Mouse (Mus musculus) forebrain, embryonic 16.5 days (tissue): ENCODE measurements around the gene Dnaic2. TPM values are rescaled to one million over a fixed set of nuclear protein-coding genes. Genes with fewer than 3 reads are reported as not detected.
A peak's percentile ranks its signal among the peaks of the same experiment; 100 is the strongest.

Source experiments
- ATAC-seq: fragments of 200-750 bp; cut with Nextera tagmentation; 2 replicates; pipeline ENCODE4 v1.8.0; 2017; ENCODE audit warnings: mild to moderate bottlenecking, moderate library complexity
- H3K27ac ChIP-seq: fragments of 300-500 bp; sonication (generic); 2 replicates; pipeline ENCODE4 v1.5.1; 2014; ENCODE audit warnings: low read length, control low read depth
- H3K27me3 ChIP-seq: fragments of 300-500 bp; sonication (generic); replicated peaks from 2 replicates; pipeline ENCODE4 v1.6.1; 2014; ENCODE audit warnings: low read length; ENCODE audit not compliant: control insufficient read depth, insufficient read depth
- H3K36me3 ChIP-seq: fragments of 300-500 bp; sonication (generic); 2 replicates; pipeline ENCODE4 v1.6.1; 2014; ENCODE audit not compliant: control insufficient read depth, insufficient read depth
- H3K4me1 ChIP-seq: fragments of 300-500 bp; sonication (generic); replicated peaks from 2 replicates; pipeline ENCODE4 v1.6.1; 2014; ENCODE audit warnings: low read length; ENCODE audit not compliant: control insufficient read depth, insufficient read depth
- H3K4me2 ChIP-seq: fragments of 300-500 bp; sonication (generic); 2 replicates; pipeline ENCODE4 v1.6.1; 2014; ENCODE audit warnings: mild to moderate bottlenecking, low read length, control low read depth
- H3K4me3 ChIP-seq: fragments of 300-500 bp; sonication (generic); replicated peaks from 2 replicates; pipeline ENCODE4 v1.5.1; 2014; ENCODE audit warnings: mild to moderate bottlenecking, low read length, control low read depth
- H3K9ac ChIP-seq: fragments of 300-500 bp; sonication (generic); replicated peaks from 2 replicates; pipeline ENCODE4 v1.6.1; 2014; ENCODE audit warnings: low read depth, low read length, control low read depth
- H3K9me3 ChIP-seq: fragments of 300-500 bp; sonication (generic); 2 replicates; pipeline ENCODE4 v1.6.1; 2016; ENCODE audit warnings: low read length; ENCODE audit not compliant: control insufficient read depth
- WGBS: fragments of 180-500 bp; shearing (Covaris S2); extraction: QIAGEN DNeasy Blood & Tissue Kit; methylation state at CpG from one replicate; pipeline ENCODE4 v1.1.7; 2014; 5-methylcytosine and 5-hydroxymethylcytosine counted together
- polyA plus RNA-seq: library from polyadenylated mRNA; unstranded; fragments of >200 nt; fragmentation: Nextera tagmentation; extraction: Ambion mirVana; gene quantifications from 2 replicates; pipeline ENCODE4 v1.2.1, GENCODE M21; 2015

Dnaic2 gene
- polyA plus RNA-seq, 1 experiment from 2014 or later, result 1.5 TPM

GRCm38 (mm10) chr11:114732890-114733289 lies 5.7 kb downstream of the Dnaic2 start:
- Histone ChIP-seq H3K36me3 (no peaks in the 10 kb centered on the region), H3K4me3 (no peak overlapping the region), H3K4me2 (no peak overlapping the region), H3K9me3 (no peaks in the 10 kb centered on the region), H3K9ac (no peak overlapping the region), H3K4me1 (peaks cover 3% of the 10 kb centered on the region; the same call in 1 of the 2 replicates), H3K27me3 (no peaks in the 10 kb centered on the region), H3K27ac (no peak overlapping the region)
- no peak for ATAC-seq
- 86% methylated on average over 22 of the region's 22 CpGs for WGBS

- Histone ChIP-seq H3K4me2 (no peak overlapping the region), H3K27me3 (no peaks in the 10 kb centered on the region), H3K4me1 (peaks cover 3% of the 10 kb centered on the region; the same call in 1 of the 2 replicates), H3K9me3 (no peaks in the 10 kb centered on the region), H3K9ac (no peak overlapping the region), H3K4me3 (no peak overlapping the region), H3K27ac (no peak overlapping the region), H3K36me3 (no peaks in the 10 kb centered on the region)
- WGBS, result 89% methylated on average over 2 of the region's 2 CpGs
- ATAC-seq, result no peak
Measured at GRCm38 (mm10) chr11:114736111-114736510, 8.9 kb downstream of the Dnaic2 start.

GRCm38 (mm10) chr11:114736913-114737624 lies 9.9 kb downstream of the Dnaic2 start:
- ATAC-seq, result peak; percentile 55; the same call in 1 of the 2 replicates
- no peaks in the 10 kb centered on the region for H3K27me3 ChIP-seq
- peaks cover 9% of the 10 kb centered on the region for H3K4me1 ChIP-seq
- no peaks in the 10 kb centered on the region for H3K9me3 ChIP-seq
- 9% methylated on average over 11 of the region's 11 CpGs for WGBS
- no peak overlapping the region for H3K27ac ChIP-seq
- no peak overlapping the region for H3K4me3 ChIP-seq
- no peaks in the 10 kb centered on the region for H3K36me3 ChIP-seq
- H3K9ac ChIP-seq, result no peak overlapping the region
- peak overlapping the region; percentile 3; the same call in 1 of the 2 replicates for H3K4me2 ChIP-seq

- 47% methylated on average over 10 of the region's 10 CpGs for WGBS
- no peaks in the 10 kb centered on the region for H3K36me3 ChIP-seq
- H3K9ac ChIP-seq, result no peak overlapping the region
- no peak overlapping the region for H3K4me2 ChIP-seq
- no peak overlapping the region for H3K4me3 ChIP-seq
- peaks cover 11% of the 10 kb centered on the region for H3K4me1 ChIP-seq
- H3K27me3 ChIP-seq, result no peaks in the 10 kb centered on the region
- no peak for ATAC-seq
- no peaks in the 10 kb centered on the region for H3K9me3 ChIP-seq
- H3K27ac ChIP-seq, result no peak overlapping the region
Measured at GRCm38 (mm10) chr11:114740598-114740997, 13.4 kb downstream of the Dnaic2 start.

- Histone ChIP-seq H3K27ac (no peak overlapping the region), H3K9me3 (no peaks in the 10 kb centered on the region), H3K27me3 (no peaks in the 10 kb centered on the region), H3K36me3 (no peaks in the 10 kb centered on the region), H3K9ac (no peak overlapping the region), H3K4me3 (no peak overlapping the region), H3K4me1 (peaks cover 11% of the 10 kb centered on the region), H3K4me2 (no peak overlapping the region)
- WGBS, result 14% methylated on average over 6 of the region's 6 CpGs
- ATAC-seq, result no peak
Measured at GRCm38 (mm10) chr11:114741451-114741850, 14.2 kb downstream of the Dnaic2 start.

GRCm38 (mm10) chr11:114745134-114745533 lies 17.9 kb downstream of the Dnaic2 start:
- H3K4me3 ChIP-seq, result peak overlapping the region; percentile 15; the same call in 1 of the 2 replicates
- H3K36me3 ChIP-seq, result no peaks in the 10 kb centered on the region
- peak overlapping the region; percentile 51 for H3K4me2 ChIP-seq
- 0% methylated on average over 12 of the region's 12 CpGs for WGBS
- no peak overlapping the region; the same call in 1 of the 2 replicates for H3K9ac ChIP-seq
- no peaks in the 10 kb centered on the region for H3K27me3 ChIP-seq
- peak; percentile 72 for ATAC-seq
- H3K4me1 ChIP-seq, result peaks cover 7% of the 10 kb centered on the region
- no peak overlapping the region for H3K27ac ChIP-seq
- H3K9me3 ChIP-seq, result no peaks in the 10 kb centered on the region

GRCm38 (mm10) chr11:114747564-114748138 lies 20.4 kb downstream of the Dnaic2 start:
- H3K9me3 ChIP-seq, result no peaks in the 10 kb centered on the region
- 0 out of 2 replicates have a peak, but pooled peaks cover 2% of the 10 kb centered on the region for H3K4me1 ChIP-seq
- no peak overlapping the region for H3K4me2 ChIP-seq
- H3K27ac ChIP-seq, result no peak overlapping the region
- WGBS, result 87% methylated on average over 12 of the region's 12 CpGs
- no peaks in the 10 kb centered on the region for H3K27me3 ChIP-seq
- no peaks in the 10 kb centered on the region for H3K36me3 ChIP-seq
- no peak for ATAC-seq
- no peak overlapping the region for H3K4me3 ChIP-seq
- H3K9ac ChIP-seq, result no peak overlapping the region

- H3K27ac ChIP-seq, result no peak within 1 kb of the TSS
- peak within 1 kb of the TSS; percentile 81 for H3K4me2 ChIP-seq
- 2% methylated on average over 51 of the region's 51 CpGs for WGBS
- H3K9me3 ChIP-seq, result no peaks in the 10 kb centered on the region
- peak within 1 kb of the TSS; percentile 48 for H3K4me3 ChIP-seq
- no peaks in the 10 kb centered on the region for H3K36me3 ChIP-seq
- H3K27me3 ChIP-seq, result peaks cover 8% of the 10 kb centered on the region; the same call in 1 of the 2 replicates
- peak; percentile 43; the same call in 1 of the 2 replicates for ATAC-seq
- peaks cover 12% of the 10 kb centered on the region for H3K4me1 ChIP-seq
- H3K9ac ChIP-seq, result peak within 1 kb of the TSS; percentile 50
Measured at GRCm38 (mm10) chr11:114764820-114765818, 37.9 kb downstream of the Dnaic2 start, which contains the start of gene Kif19a. TSS of gene Kif19a (plus strand) at chr11:114765388.
